Mouse (Mus musculus) forebrain, embryonic 11.5 days (tissue): ENCODE measurements around the gene Rgs12. TPM values are rescaled to one million over a fixed set of nuclear protein-coding genes. Genes with fewer than 3 reads are reported as not detected.

Experiments
- ATAC-seq: fragments of 200-750 bp; cut with Nextera tagmentation; replicated peaks from 2 replicates; pipeline ENCODE4 v1.8.0; 2017; ENCODE audit warnings: moderate TSS enrichment; ENCODE audit not compliant: low FRiP score
- DNase-seq: peaks from one replicate; pipeline ENCODE4 v3.0.0-alpha.2; 2017; ENCODE audit warnings: low spot score
- H3K27ac ChIP-seq: fragments of 300-500 bp; sonication (generic); 2 replicates; pipeline ENCODE4 v1.5.1; 2014; ENCODE audit warnings: low read depth, low read length
- H3K27me3 ChIP-seq: fragments of 300-500 bp; sonication (generic); 2 replicates; pipeline ENCODE4 v1.6.1; 2014; ENCODE audit warnings: mild to moderate bottlenecking, low read length, mixed read lengths; ENCODE audit not compliant: control insufficient read depth, insufficient read depth
- H3K36me3 ChIP-seq: fragments of 300-500 bp; sonication (generic); 2 replicates; pipeline ENCODE4 v1.6.1; 2014; ENCODE audit warnings: mild to moderate bottlenecking, low read length, moderate library complexity, mixed read lengths; ENCODE audit not compliant: control insufficient read depth, insufficient read depth
- H3K4me1 ChIP-seq: fragments of 300-500 bp; sonication (generic); replicated peaks from 2 replicates; pipeline ENCODE4 v1.6.1; 2014; ENCODE audit warnings: low read length, mixed read lengths; ENCODE audit not compliant: control insufficient read depth, insufficient read depth
- H3K4me2 ChIP-seq: fragments of 300-500 bp; sonication (generic); 2 replicates; pipeline ENCODE4 v1.6.1; 2014; ENCODE audit warnings: low read depth, mild to moderate bottlenecking, low read length, moderate library complexity, mixed read lengths; ENCODE audit not compliant: severe bottlenecking
- H3K4me3 ChIP-seq: fragments of 300-500 bp; sonication (generic); 2 replicates; pipeline ENCODE4 v1.5.1; 2014; ENCODE audit warnings: low read depth, low read length
- H3K9ac ChIP-seq: fragments of 300-500 bp; sonication (generic); 2 replicates; pipeline ENCODE4 v1.6.1; 2014; ENCODE audit warnings: low read length
- H3K9me3 ChIP-seq: fragments of 300-500 bp; sonication (generic); 2 replicates; pipeline ENCODE4 v1.6.1; 2016; ENCODE audit warnings: low read length, mixed read lengths; ENCODE audit not compliant: control insufficient read depth
- WGBS: fragments of 180-500 bp; shearing (Covaris S2); extraction: QIAGEN DNeasy Blood & Tissue Kit; methylation state at CpG from one replicate; pipeline ENCODE4 v1.1.7; 2014; 5-methylcytosine and 5-hydroxymethylcytosine counted together
- polyA plus RNA-seq: library from polyadenylated mRNA; unstranded; fragments of >200 nt; fragmentation: Nextera tagmentation; extraction: Ambion mirVana; gene quantifications from 2 replicates; pipeline ENCODE4 v1.2.1, GENCODE M21; 2014

Rgs12 gene
- polyA plus RNA-seq, 1 experiment from 2014 or later: 55.9 TPM

DNA sequence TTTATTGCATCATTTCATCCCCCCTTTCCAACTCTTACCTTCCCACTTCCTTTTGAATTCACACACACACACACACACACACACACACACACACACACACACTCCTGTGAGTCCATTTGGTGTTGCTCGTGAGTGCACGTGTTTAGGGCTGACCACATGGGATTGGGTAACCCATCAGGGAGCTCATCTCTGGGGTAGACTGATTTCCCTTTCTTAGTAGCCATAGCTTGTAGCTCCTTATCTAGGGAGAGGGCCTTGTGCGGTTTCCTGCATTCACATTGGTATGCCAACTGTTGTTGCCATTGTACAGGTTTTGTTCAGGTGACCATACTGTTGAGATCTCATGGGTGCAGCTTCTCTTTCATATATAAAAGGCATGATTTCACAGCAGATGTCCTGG, 5.8 kb upstream of the Rgs12 start:
- no peak for ATAC-seq
- Histone ChIP-seq H3K27me3 (no peaks in the 10 kb centered on the region), H3K9me3 (no peaks in the 10 kb centered on the region), H3K36me3 (no peaks in the 10 kb centered on the region), H3K4me2 (no peak overlapping the region), H3K27ac (peak overlapping the region; percentile 81; the same call in 1 of the 2 replicates), H3K4me1 (0 out of 2 replicates have a peak, but pooled peaks cover 2% of the 10 kb centered on the region), H3K9ac (no peak overlapping the region), H3K4me3 (no peak overlapping the region)
- 83% methylated on average over 3 of the region's 3 CpGs for WGBS
- DNase-seq: no peak

- peaks cover 9% of the 10 kb centered on the region; the same call in 1 of the 2 replicates for H3K4me1 ChIP-seq
- ATAC-seq (peak; percentile 71), DNase-seq (no peak)
- WGBS: under 1% methylated on average over 12 of the region's 12 CpGs
- H3K9ac ChIP-seq: peak overlapping the region; percentile 84
- H3K27ac ChIP-seq: peak overlapping the region; percentile 90
- H3K27me3 ChIP-seq: no peaks in the 10 kb centered on the region
- H3K4me3 ChIP-seq: peak overlapping the region; percentile 70
- peaks cover 4% of the 10 kb centered on the region; the same call in 1 of the 2 replicates for H3K9me3 ChIP-seq
- H3K36me3 ChIP-seq: no peaks in the 10 kb centered on the region; the same call in 1 of the 2 replicates
- peak overlapping the region; percentile 59 for H3K4me2 ChIP-seq
Observed at GRCm38 (mm10) chr5:34949769-34950211, 545 bp downstream of the Rgs12 start.

- Histone ChIP-seq H3K9me3 (peaks cover 4% of the 10 kb centered on the region; the same call in 1 of the 2 replicates), H3K4me1 (peaks cover 7% of the 10 kb centered on the region; the same call in 1 of the 2 replicates), H3K27me3 (no peaks in the 10 kb centered on the region), H3K9ac (peak overlapping the region; percentile 84), H3K36me3 (no peaks in the 10 kb centered on the region; the same call in 1 of the 2 replicates), H3K4me2 (peak overlapping the region; percentile 59), H3K4me3 (peak overlapping the region; percentile 70), H3K27ac (peak overlapping the region; percentile 90; the same call in 1 of the 2 replicates)
- DNase-seq: no peak
- no peak for ATAC-seq
- WGBS: 76% methylated on average over 6 of the region's 6 CpGs
Observed at GRCm38 (mm10) chr5:34950486-34951160, 1.4 kb downstream of the Rgs12 start.

GRCm38 (mm10) chr5:34951161-34951834, 2.1 kb downstream of the Rgs12 start:
- H3K9me3 ChIP-seq: peaks cover 4% of the 10 kb centered on the region; the same call in 1 of the 2 replicates
- DNase-seq (no peak), ATAC-seq (no peak)
- H3K4me2 ChIP-seq: peak overlapping the region; percentile 59
- H3K36me3 ChIP-seq: no peaks in the 10 kb centered on the region; the same call in 1 of the 2 replicates
- no peak overlapping the region for H3K4me3 ChIP-seq
- peaks cover 7% of the 10 kb centered on the region; the same call in 1 of the 2 replicates for H3K4me1 ChIP-seq
- H3K9ac ChIP-seq: no peak overlapping the region
- H3K27me3 ChIP-seq: no peaks in the 10 kb centered on the region
- 94% methylated on average over 8 of the region's 8 CpGs for WGBS
- no peak overlapping the region for H3K27ac ChIP-seq

DNA sequence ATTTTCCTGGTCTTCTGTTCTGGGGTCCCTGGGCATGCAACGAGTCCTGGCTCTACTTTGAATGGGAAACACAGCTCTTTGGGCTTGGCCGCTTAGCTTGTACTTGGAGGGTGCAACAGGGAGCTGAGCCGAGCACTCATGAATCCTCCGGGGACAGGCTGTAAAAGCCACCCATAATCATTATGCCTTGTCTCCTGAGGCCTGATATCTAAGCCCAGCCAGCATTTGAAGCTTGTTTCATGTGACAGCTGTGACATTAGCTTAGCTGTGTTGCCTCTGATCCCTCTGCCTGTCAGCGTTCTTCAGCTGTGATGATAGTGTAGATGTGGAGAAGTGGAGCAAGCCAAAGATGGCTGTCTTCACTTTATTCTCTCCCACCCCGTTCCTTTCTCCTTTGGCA, 5.3 kb downstream of the Rgs12 start:
- Histone ChIP-seq H3K4me2 (no peak overlapping the region), H3K36me3 (no peaks in the 10 kb centered on the region; the same call in 1 of the 2 replicates), H3K9ac (no peak overlapping the region), H3K4me3 (no peak overlapping the region), H3K9me3 (peaks cover 4% of the 10 kb centered on the region; the same call in 1 of the 2 replicates), H3K4me1 (peaks cover 7% of the 10 kb centered on the region; the same call in 1 of the 2 replicates), H3K27ac (no peak overlapping the region), H3K27me3 (no peaks in the 10 kb centered on the region)
- DNase-seq (no peak), ATAC-seq (no peak)
- WGBS: 91% methylated on average over 6 of the region's 6 CpGs

DNA sequence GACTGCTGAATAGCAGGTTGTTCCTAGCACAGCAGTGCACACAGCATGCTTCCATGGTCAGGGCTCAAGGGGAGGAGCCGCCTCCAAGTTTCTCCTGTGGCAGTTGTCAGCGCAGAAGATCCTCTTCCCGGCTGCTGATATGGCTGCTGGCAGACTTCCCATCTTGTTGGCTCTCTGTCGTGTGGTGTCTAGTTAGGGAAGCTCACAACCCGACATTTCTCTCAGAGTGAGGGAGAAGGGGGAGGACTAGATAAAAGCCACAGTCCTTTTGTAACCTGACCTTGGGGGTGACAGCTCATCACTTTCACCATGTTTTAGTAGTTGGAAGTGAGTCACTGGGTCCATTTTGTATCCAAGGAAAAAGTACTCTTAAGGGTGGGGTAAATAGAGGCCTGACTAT, 6.4 kb downstream of the Rgs12 start:
- peaks cover 4% of the 10 kb centered on the region; the same call in 1 of the 2 replicates for H3K9me3 ChIP-seq
- ATAC-seq (no peak), DNase-seq (no peak)
- whole genome bisulfite sequencing: 81% methylated on average over 5 of the region's 5 CpGs
- H3K27me3 ChIP-seq: no peaks in the 10 kb centered on the region
- no peak overlapping the region for H3K27ac ChIP-seq
- no peaks in the 10 kb centered on the region; the same call in 1 of the 2 replicates for H3K36me3 ChIP-seq
- H3K4me3 ChIP-seq: no peak overlapping the region
- no peak overlapping the region for H3K4me2 ChIP-seq
- no peak overlapping the region for H3K9ac ChIP-seq
- H3K4me1 ChIP-seq: peaks cover 4% of the 10 kb centered on the region; the same call in 1 of the 2 replicates

GRCm38 (mm10) chr5:34956151-34956550, 6.9 kb downstream of the Rgs12 start:
- 84% methylated on average over 7 of the region's 7 CpGs for WGBS
- 0 out of 2 replicates have a peak, but pooled peaks cover 2% of the 10 kb centered on the region for H3K4me1 ChIP-seq
- no peak for ATAC-seq
- H3K9ac ChIP-seq: no peak overlapping the region
- peaks cover 4% of the 10 kb centered on the region; the same call in 1 of the 2 replicates for H3K9me3 ChIP-seq
- no peak overlapping the region for H3K4me3 ChIP-seq
- no peaks in the 10 kb centered on the region; the same call in 1 of the 2 replicates for H3K36me3 ChIP-seq
- H3K27me3 ChIP-seq: no peaks in the 10 kb centered on the region
- no peak overlapping the region for H3K4me2 ChIP-seq
- DNase-seq: no peak
- no peak overlapping the region for H3K27ac ChIP-seq

- no peak overlapping the region for H3K4me2 ChIP-seq
- H3K4me3 ChIP-seq: no peak overlapping the region
- H3K27me3 ChIP-seq: no peaks in the 10 kb centered on the region
- DNase-seq (no peak), ATAC-seq (no peak)
- no peaks in the 10 kb centered on the region; the same call in 1 of the 2 replicates for H3K36me3 ChIP-seq
- WGBS: 100% methylated on average over 2 of the region's 2 CpGs
- 0 out of 2 replicates have a peak, but pooled peaks cover 2% of the 10 kb centered on the region for H3K4me1 ChIP-seq
- no peak overlapping the region for H3K27ac ChIP-seq
- H3K9ac ChIP-seq: no peak overlapping the region
- peaks cover 4% of the 10 kb centered on the region; the same call in 1 of the 2 replicates for H3K9me3 ChIP-seq
Observed at GRCm38 (mm10) chr5:34957015-34957414, 7.8 kb downstream of the Rgs12 start.
